Mouse (Mus musculus) neural tube, embryonic 15.5 days (tissue): Measurements from ENCODE around the gene Parp1. TPM values are rescaled to one million over a fixed set of nuclear protein-coding genes. Genes with fewer than 3 reads are reported as not detected.

ENCODE experiments used
- ATAC-seq: fragments of 200-750 bp; cut with Nextera tagmentation; 2 replicates; pipeline ENCODE4 v1.8.0; 2017; ENCODE audit warnings: mild to moderate bottlenecking, moderate TSS enrichment, moderate library complexity; ENCODE audit not compliant: low FRiP score
- H3K27ac ChIP-seq: fragments of 300-500 bp; sonication (generic); replicated peaks from 2 replicates; pipeline ENCODE4 v1.5.1; 2015; ENCODE audit warnings: mild to moderate bottlenecking, inconsistent platforms
- H3K27me3 ChIP-seq: fragments of 300-500 bp; sonication (generic); replicated peaks from 2 replicates; pipeline ENCODE4 v1.6.1; 2015; ENCODE audit warnings: inconsistent platforms
- H3K36me3 ChIP-seq: fragments of 300-500 bp; sonication (generic); 2 replicates; pipeline ENCODE4 v1.6.1; 2015; ENCODE audit warnings: inconsistent platforms
- H3K4me1 ChIP-seq: fragments of 300-500 bp; sonication (generic); 2 replicates; pipeline ENCODE4 v1.6.1; 2015; ENCODE audit warnings: inconsistent platforms
- H3K4me2 ChIP-seq: fragments of 300-500 bp; sonication (generic); 2 replicates; pipeline ENCODE4 v1.6.1; 2015; ENCODE audit warnings: inconsistent platforms, mild to moderate bottlenecking, moderate library complexity
- H3K4me3 ChIP-seq: fragments of 300-500 bp; sonication (generic); replicated peaks from 2 replicates; pipeline ENCODE4 v1.5.1; 2015; ENCODE audit warnings: mild to moderate bottlenecking, inconsistent platforms
- H3K9ac ChIP-seq: fragments of 300-500 bp; sonication (generic); replicated peaks from 2 replicates; pipeline ENCODE4 v1.6.1; 2015; ENCODE audit warnings: mild to moderate bottlenecking, inconsistent platforms
- H3K9me3 ChIP-seq: fragments of 300-500 bp; sonication (generic); replicated peaks from 2 replicates; pipeline ENCODE4 v1.6.1; 2016; ENCODE audit warnings: inconsistent platforms
- WGBS: fragments of 180-500 bp; shearing (Covaris S2); methylation state at CpG from one replicate; pipeline ENCODE4 v1.1.7; 2015; ENCODE audit warnings: mixed read lengths; 5-methylcytosine and 5-hydroxymethylcytosine counted together
- polyA plus RNA-seq: library from polyadenylated mRNA; unstranded; fragments of >200 nt; fragmentation: Nextera tagmentation; extraction: Ambion mirVana; gene quantifications from 2 replicates; pipeline ENCODE4 v1.2.1, GENCODE M21; 2015

Parp1 gene
- polyA plus RNA-seq, 1 experiment from 2014 or later, result 89.1 TPM

DNA sequence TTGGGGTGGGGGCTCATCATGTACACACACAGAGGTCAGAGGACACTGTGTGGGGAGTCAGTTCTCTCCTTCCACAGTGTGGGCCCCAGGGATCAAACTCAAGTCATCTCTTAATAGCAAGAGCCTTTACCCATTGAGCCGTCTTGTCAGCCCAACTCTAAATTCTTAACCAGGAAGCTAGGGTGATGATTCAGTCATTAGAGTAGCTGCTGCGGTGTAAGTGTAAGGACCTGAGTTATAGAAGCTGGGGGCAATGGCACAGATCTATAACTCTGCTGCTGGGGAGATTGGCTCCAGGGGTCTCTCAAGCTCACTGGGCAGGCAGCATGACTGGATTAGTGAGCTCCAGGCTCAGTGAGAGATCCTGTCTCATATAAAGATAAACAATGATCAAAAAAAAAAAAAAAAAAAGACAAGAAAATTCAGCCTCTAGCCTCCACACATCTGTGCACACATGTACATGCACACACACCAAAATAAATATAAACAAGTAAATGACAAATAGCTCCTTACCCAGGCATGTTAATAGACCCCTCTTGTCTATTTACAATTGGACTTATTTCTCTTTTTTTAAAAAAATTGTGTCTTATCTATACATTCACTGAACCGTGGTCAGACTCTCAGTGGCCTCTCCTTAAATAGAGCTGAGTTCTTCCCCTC is 25.9 kb upstream of the Parp1 start:
- Histone ChIP-seq H3K27ac (no peak overlapping the region), H3K9ac (no peak overlapping the region), H3K36me3 (no peaks in the 10 kb centered on the region), H3K4me3 (no peak overlapping the region), H3K4me1 (peaks cover 27% of the 10 kb centered on the region), H3K4me2 (no peak overlapping the region), H3K9me3 (no peaks in the 10 kb centered on the region), H3K27me3 (no peaks in the 10 kb centered on the region)
- 92% methylated on average over 3 of the region's 3 CpGs for WGBS
- no peak for ATAC-seq

DNA sequence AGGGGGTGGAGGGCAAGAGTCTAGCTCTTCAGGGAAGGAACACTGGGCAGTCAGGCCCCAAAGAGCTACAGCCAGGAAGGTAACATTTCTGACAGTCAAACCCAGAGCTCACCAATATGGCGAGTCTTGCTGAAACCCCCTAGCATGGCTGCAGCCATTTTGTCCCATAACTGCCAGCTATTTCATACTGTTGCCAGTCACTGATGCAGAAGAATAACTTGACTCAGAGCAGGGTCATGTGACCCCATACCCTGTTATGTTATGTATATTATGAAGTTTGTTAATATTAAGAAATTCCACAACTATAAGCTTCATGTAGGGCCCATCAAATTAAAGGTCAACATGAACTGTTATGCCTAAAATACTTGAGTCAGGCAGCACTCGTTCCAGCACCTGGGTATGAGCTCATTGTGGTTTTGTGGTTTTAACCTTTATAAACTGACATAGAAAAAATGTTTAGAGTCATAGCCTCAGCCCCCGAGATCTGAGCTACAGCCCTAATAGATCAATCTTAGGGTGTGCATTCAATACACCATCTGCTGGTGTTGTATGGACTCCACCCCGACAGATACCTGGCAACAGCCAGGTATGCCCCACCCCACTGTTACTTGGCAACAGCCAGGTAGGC is 22.7 kb upstream of the Parp1 start:
- ATAC-seq, result no peak
- H3K9ac ChIP-seq, result no peak overlapping the region
- H3K4me1 ChIP-seq, result peaks cover 37% of the 10 kb centered on the region
- WGBS, result 82% methylated on average over 4 of the region's 4 CpGs
- no peak overlapping the region for H3K4me3 ChIP-seq
- H3K4me2 ChIP-seq, result no peak overlapping the region
- no peaks in the 10 kb centered on the region for H3K36me3 ChIP-seq
- H3K27ac ChIP-seq, result no peak overlapping the region
- no peaks in the 10 kb centered on the region for H3K9me3 ChIP-seq
- no peaks in the 10 kb centered on the region; the same call in 1 of the 2 replicates for H3K27me3 ChIP-seq

DNA sequence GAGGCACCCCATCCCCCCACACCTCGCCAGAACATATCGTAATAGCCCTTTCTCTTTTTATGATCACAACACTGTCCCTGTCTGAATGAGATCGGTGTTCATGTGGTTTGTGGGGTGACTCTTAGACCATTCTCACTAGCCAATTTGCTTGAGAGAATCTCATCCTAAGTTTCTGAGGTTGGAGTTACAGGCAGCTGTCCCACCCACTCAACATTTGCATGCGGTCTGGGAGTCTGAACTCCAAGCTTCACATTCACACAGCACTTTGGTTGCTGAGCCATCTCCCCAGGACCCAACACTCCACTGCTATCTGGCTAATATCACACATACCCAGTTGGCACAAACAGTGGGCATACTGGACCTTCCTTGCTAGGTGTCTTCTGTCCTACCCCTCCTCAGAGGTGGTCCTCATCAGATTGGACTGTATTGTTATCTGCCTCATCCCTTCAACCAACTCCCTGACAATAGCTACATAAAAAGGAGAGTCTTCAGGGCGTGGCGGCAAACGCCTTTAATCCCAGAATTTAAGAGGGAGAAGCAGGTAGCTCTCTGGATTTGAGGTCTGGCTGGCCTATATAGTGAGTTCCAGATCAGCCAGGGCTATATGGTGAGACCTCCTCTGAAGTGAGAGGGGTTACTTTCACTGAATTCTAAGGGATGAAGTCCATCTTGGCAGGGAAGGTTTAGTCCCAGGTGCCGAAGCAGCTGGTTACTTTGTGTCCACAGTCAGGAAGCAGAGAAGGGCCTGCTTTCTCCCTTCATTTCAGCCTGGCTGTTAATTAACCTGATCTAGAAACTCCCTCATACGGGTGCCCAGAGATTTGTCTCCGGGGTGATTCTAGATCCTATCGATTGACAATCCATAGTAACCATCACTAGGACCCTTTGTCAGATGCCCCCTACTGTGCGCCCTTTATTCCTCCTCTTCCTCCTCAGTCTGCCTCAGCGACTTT is 21.6 kb upstream of the Parp1 start:
- Histone ChIP-seq H3K4me3 (no peak overlapping the region), H3K27ac (peak overlapping the region; percentile 71), H3K4me2 (peak overlapping the region; percentile 48), H3K4me1 (peaks cover 26% of the 10 kb centered on the region), H3K27me3 (no peaks in the 10 kb centered on the region; the same call in 1 of the 2 replicates), H3K36me3 (no peaks in the 10 kb centered on the region), H3K9ac (no peak overlapping the region), H3K9me3 (no peaks in the 10 kb centered on the region)
- ATAC-seq, result no peak
- WGBS, result 43% methylated on average over 13 of the region's 13 CpGs

DNA sequence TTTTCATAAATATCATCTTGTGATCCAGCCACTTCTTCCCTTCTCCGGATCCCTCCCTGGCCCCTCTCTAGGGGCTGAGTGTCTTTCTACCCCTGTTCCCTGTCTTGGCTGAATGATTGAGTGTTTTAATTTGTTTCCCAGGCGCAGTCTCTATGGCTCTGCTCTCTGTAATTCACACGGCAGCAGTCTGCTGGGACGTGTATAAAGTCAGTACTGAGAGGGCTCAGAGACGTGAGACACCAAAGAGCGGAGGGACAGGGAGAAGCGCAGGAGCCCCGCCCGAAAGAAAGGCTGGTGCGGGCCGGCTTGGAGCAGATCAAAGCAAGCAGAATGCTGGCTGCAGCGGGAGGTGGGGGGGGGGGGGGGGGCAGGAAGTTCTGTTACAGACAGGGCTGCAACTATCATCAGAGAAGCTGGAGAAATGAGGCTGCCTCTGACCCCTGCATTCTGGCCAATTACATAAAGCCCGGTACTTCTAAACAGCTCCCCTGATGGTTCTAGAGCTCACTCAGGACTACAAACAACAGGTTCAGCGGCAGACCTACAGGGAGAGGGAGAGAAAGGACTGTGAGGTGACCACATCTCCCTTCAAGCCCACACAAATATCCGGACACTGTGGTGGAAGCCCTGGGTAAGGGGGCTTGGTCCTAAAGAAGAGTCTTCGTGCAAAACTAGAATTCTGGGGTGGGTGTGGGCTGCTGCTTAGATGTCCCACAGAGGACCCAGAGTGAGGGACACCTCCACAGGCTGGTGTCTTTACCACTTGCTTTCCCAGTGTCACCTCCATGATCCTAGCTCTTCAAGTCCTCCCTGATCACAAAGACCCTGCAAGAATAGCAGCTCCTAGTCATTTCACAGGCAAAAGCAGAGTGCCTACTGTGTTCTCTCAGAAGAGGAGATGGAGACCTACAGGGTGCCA is 20.7 kb upstream of the Parp1 start:
- Histone ChIP-seq H3K4me1 (peaks cover 26% of the 10 kb centered on the region), H3K9ac (no peak overlapping the region), H3K9me3 (no peaks in the 10 kb centered on the region), H3K27ac (peak overlapping the region; percentile 71), H3K4me3 (no peak overlapping the region), H3K27me3 (no peaks in the 10 kb centered on the region; the same call in 1 of the 2 replicates), H3K4me2 (peak overlapping the region; percentile 48), H3K36me3 (no peaks in the 10 kb centered on the region)
- ATAC-seq, result peak; percentile 84
- WGBS, result 2% methylated on average over 16 of the region's 16 CpGs

DNA sequence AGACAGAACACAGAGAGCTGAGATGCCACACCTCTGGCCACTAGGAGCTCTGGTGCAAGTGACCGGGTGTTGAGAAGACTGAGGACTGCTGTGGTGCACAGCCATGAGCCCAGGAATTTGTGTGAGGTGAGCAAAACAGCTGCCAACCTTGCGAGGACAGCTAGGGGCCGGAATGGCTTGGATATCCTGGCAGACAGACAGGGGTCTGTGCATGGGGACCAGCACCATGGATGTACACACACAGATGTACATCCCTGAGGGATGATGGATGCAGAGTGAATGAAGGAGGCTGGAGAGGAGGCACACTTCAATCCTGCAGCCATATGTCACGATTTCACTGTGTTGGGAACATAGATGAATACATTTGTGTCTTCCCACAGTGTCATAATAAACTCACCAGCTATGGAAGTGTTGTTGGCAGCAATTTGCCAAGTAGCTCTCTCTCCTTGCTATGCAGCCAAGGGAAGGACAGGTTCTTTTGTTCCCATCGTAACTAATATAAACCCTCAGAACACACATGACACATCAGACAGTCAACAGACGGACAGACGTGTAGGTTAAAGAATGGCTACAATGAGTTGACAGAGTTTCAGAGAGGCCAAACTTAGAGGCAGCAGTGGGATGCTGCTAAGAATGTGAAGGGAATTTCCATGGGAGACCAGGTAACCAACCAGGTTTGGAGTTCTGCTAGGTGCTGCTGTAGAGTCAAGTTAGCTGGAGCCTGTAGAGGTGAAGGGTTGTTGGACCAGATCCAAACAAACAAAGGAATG is 19.0 kb upstream of the Parp1 start:
- WGBS, result 83% methylated on average over 7 of the region's 7 CpGs
- Histone ChIP-seq H3K9me3 (no peaks in the 10 kb centered on the region), H3K4me1 (peaks cover 26% of the 10 kb centered on the region), H3K4me2 (no peak overlapping the region), H3K27ac (no peak overlapping the region), H3K27me3 (no peaks in the 10 kb centered on the region; the same call in 1 of the 2 replicates), H3K4me3 (no peak overlapping the region), H3K9ac (no peak overlapping the region), H3K36me3 (no peaks in the 10 kb centered on the region)
- ATAC-seq, result no peak

DNA sequence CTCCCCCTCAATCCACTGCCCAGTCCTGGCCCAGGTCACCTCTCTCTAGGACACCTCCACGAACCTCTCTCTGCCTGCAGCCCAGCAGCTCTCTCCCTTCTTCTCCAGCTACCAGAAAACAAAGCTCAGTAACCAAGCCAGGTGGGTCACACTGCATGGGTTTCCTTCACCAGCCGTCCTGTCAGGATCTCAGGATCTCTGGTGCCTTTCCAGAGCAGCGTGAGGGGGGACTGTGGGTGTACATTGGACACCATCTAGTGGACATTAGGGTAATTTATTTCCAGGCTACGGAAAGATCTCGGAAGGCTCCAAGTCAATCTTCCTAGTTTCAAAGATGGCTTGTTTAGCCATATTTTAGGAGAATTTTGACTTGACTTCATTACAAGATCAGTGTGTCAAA is 18.0 kb upstream of the Parp1 start:
- Histone ChIP-seq H3K4me1 (peaks cover 26% of the 10 kb centered on the region), H3K27ac (no peak overlapping the region), H3K4me2 (no peak overlapping the region), H3K36me3 (no peaks in the 10 kb centered on the region), H3K9ac (no peak overlapping the region), H3K4me3 (no peak overlapping the region), H3K9me3 (no peaks in the 10 kb centered on the region), H3K27me3 (no peaks in the 10 kb centered on the region; the same call in 1 of the 2 replicates)
- 14% methylated on average over 5 of the region's 5 CpGs for WGBS
- ATAC-seq, result peak; percentile 48; the same call in 1 of the 2 replicates

DNA sequence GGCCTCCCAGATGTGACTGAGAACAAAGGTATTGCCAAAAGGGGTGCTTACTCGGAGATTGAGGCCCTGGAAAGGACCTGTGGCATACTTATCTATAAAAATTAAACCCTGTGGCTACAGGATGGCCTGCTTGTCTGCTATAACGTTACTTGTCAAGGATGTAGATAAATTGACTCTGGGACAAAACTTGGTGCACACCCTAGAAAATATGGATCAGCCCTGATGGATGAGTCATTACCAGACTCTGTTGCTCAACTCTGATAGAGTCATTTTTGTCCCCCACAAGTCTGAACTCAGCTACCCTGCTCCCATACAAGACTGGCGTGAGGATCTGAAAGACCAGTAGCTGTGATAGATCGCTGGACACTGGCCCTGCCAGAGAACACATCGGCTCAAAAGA is 11.8 kb upstream of the Parp1 start:
- Histone ChIP-seq H3K36me3 (no peaks in the 10 kb centered on the region), H3K27ac (no peak overlapping the region), H3K9me3 (no peaks in the 10 kb centered on the region), H3K4me1 (peaks cover 5% of the 10 kb centered on the region; the same call in 1 of the 2 replicates), H3K27me3 (no peaks in the 10 kb centered on the region), H3K4me3 (no peak overlapping the region), H3K4me2 (no peak overlapping the region), H3K9ac (no peak overlapping the region)
- 85% methylated on average over 5 of the region's 5 CpGs for WGBS
- no peak for ATAC-seq

DNA sequence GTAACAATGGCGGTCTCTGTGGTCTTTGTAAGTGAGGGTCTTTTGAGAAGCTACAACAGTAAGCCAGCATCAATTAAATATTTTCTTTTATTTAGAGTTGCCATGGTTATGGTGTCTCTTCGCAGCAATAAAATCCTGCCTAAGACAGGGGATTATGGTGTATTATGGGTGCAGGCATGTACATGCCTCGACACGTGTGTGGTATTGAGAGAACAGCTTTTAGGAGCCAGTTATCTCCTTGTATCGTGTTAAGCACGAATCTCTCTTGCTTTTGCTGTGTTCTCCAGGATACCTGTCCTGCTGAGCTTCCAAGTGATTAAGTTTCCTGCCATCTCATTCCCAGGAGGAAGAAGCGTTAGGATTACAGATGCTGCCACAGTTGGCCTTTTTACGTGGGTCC is 9.3 kb upstream of the Parp1 start:
- no peak for ATAC-seq
- Histone ChIP-seq H3K27ac (no peak overlapping the region), H3K27me3 (no peaks in the 10 kb centered on the region), H3K4me1 (peaks cover 5% of the 10 kb centered on the region; the same call in 1 of the 2 replicates), H3K4me3 (no peak overlapping the region), H3K4me2 (no peak overlapping the region), H3K36me3 (no peaks in the 10 kb centered on the region), H3K9ac (no peak overlapping the region), H3K9me3 (no peaks in the 10 kb centered on the region)
- WGBS, result 57% methylated on average over 8 of the region's 8 CpGs

DNA sequence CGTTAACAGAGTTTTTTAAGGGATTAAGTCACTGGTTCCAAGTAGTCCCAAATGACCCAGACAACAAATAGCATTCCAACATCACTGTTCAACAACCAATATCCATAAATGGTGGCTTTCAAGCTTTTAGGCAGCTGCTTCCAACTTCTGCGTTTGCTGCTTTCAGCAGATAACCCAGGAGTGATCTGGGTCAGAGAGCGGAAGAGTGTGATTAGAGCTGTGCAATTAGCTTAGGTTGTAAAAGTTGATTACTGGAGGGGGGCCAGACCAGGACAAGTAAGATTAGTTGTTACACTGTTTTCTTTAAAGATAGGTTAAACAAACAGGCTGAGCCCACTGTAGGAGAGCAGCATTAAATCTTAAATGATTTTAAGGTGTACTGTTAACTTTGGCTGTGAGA is 7.5 kb upstream of the Parp1 start:
- Histone ChIP-seq H3K9ac (no peak overlapping the region), H3K4me1 (peaks cover 5% of the 10 kb centered on the region; the same call in 1 of the 2 replicates), H3K36me3 (no peaks in the 10 kb centered on the region), H3K27me3 (no peaks in the 10 kb centered on the region), H3K4me3 (no peak overlapping the region), H3K27ac (no peak overlapping the region), H3K9me3 (no peaks in the 10 kb centered on the region), H3K4me2 (no peak overlapping the region)
- no peak for ATAC-seq
- 21% methylated on average over 3 of the region's 3 CpGs for WGBS

DNA sequence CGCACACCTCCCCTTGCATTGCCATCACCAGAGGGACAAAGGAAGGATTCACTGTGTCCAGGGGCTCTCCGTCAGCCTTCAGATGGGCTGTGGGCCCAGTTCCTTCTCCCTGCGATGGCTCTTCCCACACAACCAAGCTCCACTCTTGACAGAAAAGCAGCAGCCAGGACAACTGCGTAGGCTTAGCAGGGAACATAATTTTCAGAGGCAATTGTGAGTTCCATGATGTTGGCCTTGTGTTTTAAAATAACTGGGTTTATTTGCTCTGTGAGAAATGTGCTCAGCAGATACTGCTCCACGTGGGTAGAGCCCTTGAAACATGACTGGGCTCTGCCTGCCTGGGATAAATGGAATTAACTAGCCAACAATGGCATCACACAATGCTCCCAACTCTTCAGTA is 3.8 kb upstream of the Parp1 start:
- Histone ChIP-seq H3K36me3 (no peaks in the 10 kb centered on the region), H3K27ac (no peak overlapping the region), H3K4me2 (no peak overlapping the region), H3K4me3 (no peak overlapping the region), H3K4me1 (peaks cover 11% of the 10 kb centered on the region), H3K9me3 (no peaks in the 10 kb centered on the region), H3K27me3 (no peaks in the 10 kb centered on the region), H3K9ac (no peak overlapping the region)
- ATAC-seq, result no peak
- 79% methylated on average over 5 of the region's 5 CpGs for WGBS
